28 mouse cellular contexts compared by ENCODE assay signal in genomic region chr5:89390405-89390804, GRCm38 (mm10).
"Had no signal": no experiment of that assay in that cellular context is flagged by ENCODE, and none has a peak within 500 bp of the region (broad histone marks: within the 10 kb centered on the region; RNA-seq: fewer than 3 reads in every experiment).

No protein-coding gene starts in this region.

- H3K9ac ChIP-seq: limb, embryonic 12.5 days; limb, embryonic 13.5 days; limb, embryonic 15.5 days; liver, embryonic 12.5 days; liver, embryonic 13.5 days; liver, embryonic 14.5 days; liver, embryonic 15.5 days; liver, postnatal 0 days; midbrain, embryonic 12.5 days; midbrain, embryonic 13.5 days; midbrain, embryonic 15.5 days; neural tube, embryonic 12.5 days had no signal

- H3K27me3 ChIP-seq: limb, embryonic 12.5 days; limb, embryonic 13.5 days; limb, embryonic 15.5 days; liver, embryonic 12.5 days; liver, embryonic 13.5 days; liver, embryonic 15.5 days; megakaryocyte, embryonic 14.5 days; midbrain, embryonic 12.5 days; midbrain, embryonic 13.5 days; midbrain, embryonic 15.5 days; neural tube, embryonic 12.5 days had no signal

- H3K36me3 ChIP-seq: limb, embryonic 10.5 days; limb, embryonic 12.5 days; limb, embryonic 13.5 days; limb, embryonic 15.5 days; liver, embryonic 12.5 days; liver, embryonic 13.5 days; liver, embryonic 15.5 days; midbrain, embryonic 10.5 days; midbrain, embryonic 12.5 days; midbrain, embryonic 13.5 days; midbrain, embryonic 15.5 days; neural tube, embryonic 12.5 days had no signal

- ATAC-seq: liver, embryonic 12.5 days; liver, postnatal 0 days; midbrain, embryonic 13.5 days; midbrain, embryonic 15.5 days; midbrain, embryonic 16.5 days had no signal

- H3K9me3 ChIP-seq: limb, embryonic 15.5 days; liver, embryonic 12.5 days; liver, embryonic 13.5 days; liver, embryonic 15.5 days; midbrain, embryonic 13.5 days; midbrain, embryonic 15.5 days had no signal

- H3K27ac ChIP-seq: left cerebral cortex, adult 2 months; limb, embryonic 10.5 days; limb, embryonic 12.5 days; limb, embryonic 13.5 days; limb, embryonic 15.5 days; liver, embryonic 12.5 days; liver, embryonic 13.5 days; liver, embryonic 14.5 days; liver, embryonic 15.5 days; macrophage; midbrain, embryonic 10.5 days; midbrain, embryonic 12.5 days; midbrain, embryonic 13.5 days; midbrain, embryonic 15.5 days; neural tube, embryonic 12.5 days had no signal

- DNase-seq: layer of hippocampus, postnatal 36 days; left cerebral cortex, postnatal 4 days; liver; liver, embryonic 13.5 days; liver, postnatal 0 days; lung, adult 18-20 months; lung, postnatal 14 days; lung, postnatal 36 days; midbrain, embryonic 14.5 days had no signal

- H3K4me1 ChIP-seq: limb, embryonic 10.5 days; limb, embryonic 12.5 days; limb, embryonic 13.5 days; limb, embryonic 15.5 days; liver, embryonic 12.5 days; liver, embryonic 13.5 days; liver, embryonic 15.5 days; megakaryocyte, embryonic 14.5 days; midbrain, embryonic 10.5 days; midbrain, embryonic 12.5 days; midbrain, embryonic 13.5 days; midbrain, embryonic 15.5 days; neural tube, embryonic 12.5 days had no signal

- H3K4me3 ChIP-seq: left cerebral cortex, adult 2 months; limb, embryonic 10.5 days; limb, embryonic 12.5 days; limb, embryonic 13.5 days; limb, embryonic 15.5 days; liver, embryonic 12.5 days; liver, embryonic 13.5 days; liver, embryonic 15.5 days; megakaryocyte, embryonic 14.5 days; midbrain, embryonic 10.5 days; midbrain, embryonic 12.5 days; midbrain, embryonic 13.5 days; midbrain, embryonic 15.5 days; myocyte; neural tube, embryonic 12.5 days had no signal

- H3K4me2 ChIP-seq: limb, embryonic 12.5 days; limb, embryonic 13.5 days; limb, embryonic 15.5 days; liver, embryonic 11.5 days; liver, embryonic 12.5 days; liver, embryonic 13.5 days; liver, embryonic 15.5 days; midbrain, embryonic 11.5 days; midbrain, embryonic 12.5 days; midbrain, embryonic 13.5 days; midbrain, embryonic 15.5 days; neural tube, embryonic 12.5 days had no signal
